Mouse (Mus musculus) embryonic fibroblast, embryonic 13.5 days (primary cell): ENCODE measurements around the gene Gpr15. TPM values are rescaled to one million over a fixed set of nuclear protein-coding genes. Genes with fewer than 3 reads are reported as not detected.
A peak's percentile ranks its signal among the peaks of the same experiment; 100 is the strongest.

Experiments used
- H3K27ac ChIP-seq: 2 replicates; pipeline ENCODE4 v1.5.1; 2012; ENCODE audit warnings: low read length, control low read depth, inconsistent platforms; ENCODE audit not compliant: insufficient read depth
- H3K4me1 ChIP-seq: 2 replicates; pipeline ENCODE4 v1.6.1; 2011; ENCODE audit warnings: low read length; ENCODE audit not compliant: control insufficient read depth, insufficient read depth
- H3K4me3 ChIP-seq: 2 replicates; pipeline ENCODE4 v1.5.1; 2011; ENCODE audit warnings: mild to moderate bottlenecking, control low read depth, low read length; ENCODE audit not compliant: insufficient read depth
- CTCF ChIP-seq: IDR thresholded peaks from 2 replicates; pipeline ENCODE4 v1.5.1; 2011; ENCODE audit warnings: mild to moderate bottlenecking, control low read depth, low read length, moderate library complexity, borderline replicate concordance; ENCODE audit not compliant: insufficient read depth
- POLR2A ChIP-seq: IDR thresholded peaks from 2 replicates; pipeline ENCODE4 v1.6.1; 2011; ENCODE audit warnings: low read depth, mild to moderate bottlenecking, control low read depth, low read length, moderate library complexity
- polyA plus RNA-seq: library from polyadenylated mRNA; stranded (reverse); fragments of >200 nt; gene quantifications from 2 replicates; pipeline ENCODE4 v1.2.4, GENCODE M21; 2011; ENCODE audit warnings: low read depth; ENCODE audit not compliant: missing spikeins, insufficient read length

Gene Gpr15
- polyA plus RNA-seq, 1 experiment: not detected

DNA sequence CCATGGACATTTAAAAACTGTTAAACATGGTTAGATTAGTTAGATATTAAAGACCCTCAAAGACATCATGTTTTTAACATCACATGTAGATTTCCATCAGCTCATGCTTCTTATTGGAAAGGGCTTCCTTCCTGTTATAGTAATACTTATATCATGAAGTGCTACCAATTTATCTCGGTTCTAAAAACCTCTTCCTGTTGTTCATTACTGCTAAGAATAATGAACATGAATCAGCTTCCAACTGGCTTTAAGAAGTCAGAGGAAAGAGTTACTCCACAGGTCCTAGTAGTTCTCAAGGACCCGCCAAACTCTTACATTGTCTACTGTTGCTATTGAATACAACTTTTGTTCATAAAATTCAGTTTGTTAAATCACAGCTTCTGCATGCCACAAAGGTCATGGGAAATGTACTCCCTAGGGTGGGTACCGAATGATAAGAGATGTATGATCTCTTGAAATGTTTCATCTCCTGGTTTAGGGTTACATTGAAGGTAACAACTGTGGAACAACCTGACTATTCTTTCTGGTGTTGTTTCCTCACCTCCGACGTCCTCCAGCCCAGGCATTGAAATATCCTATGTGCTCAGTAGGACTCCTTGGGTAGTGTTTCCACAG lies 29.2 kb downstream of the Gpr15 start:
- Histone ChIP-seq H3K4me1 (no peaks in the 10 kb centered on the region), H3K4me3 (no peak overlapping the region), H3K27ac (no peak overlapping the region)
- no peak for TF ChIP-seq CTCF

DNA sequence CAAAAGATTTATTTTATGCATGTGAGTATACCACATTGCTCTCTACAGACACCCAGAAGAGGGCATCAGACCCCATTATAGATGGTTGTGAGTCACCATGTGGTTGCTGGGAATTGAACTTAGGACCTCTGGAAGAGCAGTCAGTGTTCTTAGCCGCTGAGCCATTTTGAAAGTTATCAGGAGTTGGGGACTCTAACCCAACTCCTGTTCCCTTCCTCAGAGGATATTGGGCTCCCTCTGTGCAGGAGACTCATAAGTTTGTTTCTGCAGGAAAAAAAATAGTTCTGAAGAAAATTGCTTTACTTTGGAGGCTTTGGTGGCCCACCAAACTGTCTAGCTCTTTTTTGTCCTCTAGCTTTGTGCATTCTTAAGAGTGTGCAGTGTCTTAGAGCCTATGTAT lies 30.3 kb downstream of the Gpr15 start:
- Histone ChIP-seq H3K4me1 (no peaks in the 10 kb centered on the region), H3K27ac (no peak overlapping the region), H3K4me3 (no peak overlapping the region)
- no peak for TF ChIP-seq POLR2A
- TF ChIP-seq CTCF: no peak

DNA sequence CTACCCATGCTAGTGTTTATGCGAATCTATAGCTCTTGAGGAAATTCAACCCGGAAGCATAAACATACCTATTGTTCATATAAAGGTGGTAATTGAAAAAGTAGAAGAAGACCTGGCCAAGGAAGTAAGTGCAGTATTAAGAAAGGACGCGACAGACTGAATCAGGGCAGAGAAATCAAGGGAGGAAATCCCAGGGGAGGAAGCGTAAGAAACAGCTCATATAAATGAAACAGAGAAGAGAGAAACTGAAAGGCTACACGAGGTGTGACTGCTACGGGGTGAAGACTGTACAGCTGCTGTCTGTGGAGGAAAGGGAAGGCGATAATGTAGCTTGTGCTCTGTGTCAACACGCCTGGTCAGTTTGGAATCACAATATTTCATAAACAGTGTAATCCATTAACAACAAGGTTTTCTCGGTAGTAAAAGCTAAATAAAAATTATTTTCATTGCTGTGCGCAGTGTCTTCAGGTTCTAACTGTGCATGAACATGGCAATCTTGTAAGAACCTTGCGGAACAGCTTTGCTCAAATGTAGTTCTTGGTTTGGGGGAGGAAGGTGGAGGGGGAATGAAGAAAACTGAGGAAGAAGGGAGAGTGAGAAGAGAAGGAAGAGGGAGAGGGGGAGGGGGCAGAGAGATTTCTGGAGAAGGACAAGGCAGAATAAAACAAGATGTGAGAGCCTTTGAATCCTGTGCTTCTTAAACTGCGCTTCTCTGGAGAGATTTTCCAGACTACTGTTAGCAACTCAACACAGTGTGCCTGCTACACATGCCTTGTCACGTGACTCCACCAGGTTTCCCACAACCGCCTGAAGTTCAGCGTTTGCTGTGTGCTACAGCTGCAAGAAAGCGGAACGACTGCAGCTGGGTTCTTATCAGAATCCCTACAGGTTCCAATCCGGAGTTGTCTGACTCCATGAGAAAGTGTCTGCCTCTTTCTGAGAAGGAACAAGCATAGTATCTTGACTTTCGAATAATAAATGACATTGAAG lies 33.0 kb downstream of the Gpr15 start:
- H3K4me1 ChIP-seq: no peaks in the 10 kb centered on the region
- TF ChIP-seq CTCF (no peak), POLR2A (no peak)
- no peak overlapping the region for H3K27ac ChIP-seq
- H3K4me3 ChIP-seq: no peak overlapping the region

DNA sequence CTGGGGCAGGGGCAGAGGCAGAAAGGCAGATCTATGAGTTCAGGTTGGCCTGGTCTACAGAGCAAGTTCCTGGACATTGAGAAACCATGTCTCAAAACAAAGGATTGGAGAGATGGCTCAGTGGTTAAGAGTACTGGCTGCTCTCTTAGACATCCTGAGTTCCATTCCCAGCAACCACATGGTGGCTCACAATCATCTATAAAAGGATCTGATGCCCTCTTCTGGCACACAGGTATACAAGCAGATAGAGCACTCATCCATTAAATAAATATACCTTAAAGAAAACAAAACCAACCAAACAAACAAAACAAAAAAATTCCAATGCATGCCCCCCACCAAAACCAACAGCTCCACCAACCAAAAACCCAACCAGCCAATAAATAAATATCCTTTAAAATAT lies 34.3 kb downstream of the Gpr15 start:
- no peak overlapping the region for H3K4me3 ChIP-seq
- H3K4me1 ChIP-seq: no peaks in the 10 kb centered on the region
- TF ChIP-seq POLR2A (no peak), CTCF (no peak)
- H3K27ac ChIP-seq: no peak overlapping the region

- Histone ChIP-seq H3K4me3 (no peak overlapping the region), H3K4me1 (no peaks in the 10 kb centered on the region), H3K27ac (no peak overlapping the region)
- TF ChIP-seq POLR2A: no peak
- no peak for TF ChIP-seq CTCF
These were observed 35.0 kb downstream of the Gpr15 start for GRCm38 (mm10) chr16:58683911-58684310.

DNA sequence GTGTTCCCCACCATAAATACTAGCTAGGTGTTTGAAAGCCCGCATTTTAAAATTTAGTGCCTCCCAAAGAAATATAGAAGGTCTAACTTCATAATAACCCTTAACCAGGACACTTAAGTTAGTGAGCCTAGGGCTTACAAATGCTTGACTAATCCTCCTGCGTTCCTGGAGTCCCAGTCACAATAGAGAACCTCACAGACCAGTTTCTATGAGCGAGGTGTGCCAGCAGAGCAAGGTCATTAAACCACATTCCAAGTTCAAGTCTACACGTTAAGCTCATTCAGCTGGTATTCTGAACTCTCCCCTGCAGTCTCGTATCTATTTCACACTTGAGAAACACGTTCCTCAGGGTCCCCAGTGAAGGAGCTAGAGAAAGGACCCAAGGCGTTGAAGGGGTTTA lies 36.0 kb downstream of the Gpr15 start:
- Histone ChIP-seq H3K4me3 (no peak overlapping the region), H3K4me1 (no peaks in the 10 kb centered on the region), H3K27ac (no peak overlapping the region)
- TF ChIP-seq POLR2A (no peak), CTCF (no peak)

DNA sequence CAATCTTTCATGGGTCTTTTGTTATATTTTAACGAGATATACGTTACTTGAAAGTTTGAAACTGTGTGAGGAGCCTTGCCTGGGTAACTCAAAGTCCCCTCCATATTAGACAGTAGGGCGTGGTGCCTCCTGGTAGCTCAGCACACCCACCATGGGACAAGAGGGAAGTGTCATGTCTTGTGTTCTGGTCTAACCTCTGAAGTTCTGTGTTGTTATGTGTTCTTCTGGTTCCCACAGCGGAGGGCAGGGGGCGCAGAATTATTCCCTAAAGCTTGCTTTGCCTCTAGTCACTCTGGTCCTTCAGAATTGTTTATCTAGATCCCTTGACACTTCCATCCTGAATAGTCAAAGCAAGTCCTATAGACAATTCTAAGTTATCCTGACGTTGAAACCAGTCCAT lies 36.8 kb downstream of the Gpr15 start:
- Histone ChIP-seq H3K27ac (no peak overlapping the region), H3K4me3 (no peak overlapping the region), H3K4me1 (no peaks in the 10 kb centered on the region)
- TF ChIP-seq POLR2A (no peak), CTCF (no peak)

DNA sequence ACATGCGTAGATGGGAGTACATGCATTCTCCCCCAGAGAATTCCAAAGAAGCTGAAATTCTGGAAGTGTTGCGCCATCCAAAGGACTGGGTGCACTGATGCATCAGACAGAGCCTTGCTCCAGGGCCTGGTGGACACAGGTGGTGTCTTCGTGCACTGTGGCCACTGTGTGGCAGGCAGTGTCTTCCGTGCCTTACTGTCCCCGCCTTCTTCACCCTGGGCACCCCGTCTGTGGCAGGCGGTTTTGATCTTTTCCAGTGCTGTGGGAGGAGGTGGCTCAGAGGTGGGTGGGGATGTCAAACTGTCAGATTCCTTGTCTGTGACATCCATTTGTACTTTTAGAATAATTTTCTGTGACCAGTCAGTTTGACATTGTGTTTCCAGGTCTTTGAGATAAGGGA lies 40.2 kb downstream of the Gpr15 start:
- Histone ChIP-seq H3K4me1 (no peaks in the 10 kb centered on the region), H3K4me3 (no peak overlapping the region), H3K27ac (no peak overlapping the region)
- TF ChIP-seq POLR2A (no peak), CTCF (peak; percentile 4; the same call in 1 of the 2 replicates)

GRCm38 (mm10) chr16:58677491-58677890 lies 41.4 kb downstream of the Gpr15 start:
- H3K4me1 ChIP-seq: no peaks in the 10 kb centered on the region
- H3K27ac ChIP-seq: no peak overlapping the region
- TF ChIP-seq CTCF: no peak
- TF ChIP-seq POLR2A: no peak
- H3K4me3 ChIP-seq: no peak overlapping the region

DNA sequence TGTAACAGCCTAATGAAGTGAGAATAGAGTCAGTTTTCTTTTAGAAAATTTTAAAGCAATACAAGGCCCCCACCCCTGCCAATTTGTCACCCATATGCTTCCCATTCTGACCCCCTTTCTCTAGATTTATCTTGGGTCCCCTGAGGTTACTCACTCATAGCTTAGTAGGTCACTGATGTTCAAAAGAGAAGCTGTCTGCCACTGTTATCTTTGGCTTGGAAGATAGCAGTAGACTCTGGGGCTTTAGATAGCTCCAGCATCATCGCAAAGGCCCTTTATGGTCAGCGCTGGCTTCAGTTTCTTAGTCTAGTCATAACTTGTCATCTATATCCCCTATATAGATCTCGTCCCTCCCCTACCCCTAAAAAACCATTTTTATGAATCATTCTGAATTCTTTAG lies 42.2 kb downstream of the Gpr15 start:
- no peaks in the 10 kb centered on the region for H3K4me1 ChIP-seq
- no peak overlapping the region for H3K27ac ChIP-seq
- H3K4me3 ChIP-seq: no peak overlapping the region
- TF ChIP-seq POLR2A: no peak
